Mouse (Mus musculus) gastrocnemius, adult 2 months (tissue): Measurements from ENCODE around the gene Krt5. TPM values are rescaled to one million over a fixed set of nuclear protein-coding genes. Genes with fewer than 3 reads are reported as not detected.
"Not testable (repeated sequence)": the region's sequence is repeated elsewhere in the genome, so short reads cannot be mapped to it uniquely, and the experiment has no call there.

Experiments used
- DNase-seq: peaks from one replicate; pipeline ENCODE4 v3.0.0; 2022
- H3K27ac ChIP-seq: fragments of 200-600 bp; 2 replicates; pipeline ENCODE4 v1.8.1; 2022; ENCODE audit warnings: mild to moderate bottlenecking
- H3K4me3 ChIP-seq: fragments of 200-600 bp; 2 replicates; pipeline ENCODE4 v1.8.1; 2022; ENCODE audit warnings: mild to moderate bottlenecking, moderate library complexity
- CTCF ChIP-seq: fragments of 200-600 bp; IDR thresholded peaks from 2 replicates; pipeline ENCODE4 v1.8.1; 2022; ENCODE audit warnings: antibody characterized with exemption, mild to moderate bottlenecking, moderate library complexity
- intact Hi-C: fragments of 180-260 bp; cut with DNase I; formaldehyde crosslinking; loops from one replicate; pipeline ENCODE4 v1.15.1; 2025
- microRNA-seq: library from miRNA; unstranded; fragments of <30 nt; microRNA quantifications from one replicate; pipeline ENCODE4 v1.2.0, GENCODE M21; 2021
- total RNA-seq, 2 experiments: library from RNA; stranded (reverse); gene quantifications; 2 replicates each; pipeline ENCODE4 v1.2.3; 2021

Krt5 gene
- total RNA-seq, 2 experiments from 2014 or later: not detected

DNA sequence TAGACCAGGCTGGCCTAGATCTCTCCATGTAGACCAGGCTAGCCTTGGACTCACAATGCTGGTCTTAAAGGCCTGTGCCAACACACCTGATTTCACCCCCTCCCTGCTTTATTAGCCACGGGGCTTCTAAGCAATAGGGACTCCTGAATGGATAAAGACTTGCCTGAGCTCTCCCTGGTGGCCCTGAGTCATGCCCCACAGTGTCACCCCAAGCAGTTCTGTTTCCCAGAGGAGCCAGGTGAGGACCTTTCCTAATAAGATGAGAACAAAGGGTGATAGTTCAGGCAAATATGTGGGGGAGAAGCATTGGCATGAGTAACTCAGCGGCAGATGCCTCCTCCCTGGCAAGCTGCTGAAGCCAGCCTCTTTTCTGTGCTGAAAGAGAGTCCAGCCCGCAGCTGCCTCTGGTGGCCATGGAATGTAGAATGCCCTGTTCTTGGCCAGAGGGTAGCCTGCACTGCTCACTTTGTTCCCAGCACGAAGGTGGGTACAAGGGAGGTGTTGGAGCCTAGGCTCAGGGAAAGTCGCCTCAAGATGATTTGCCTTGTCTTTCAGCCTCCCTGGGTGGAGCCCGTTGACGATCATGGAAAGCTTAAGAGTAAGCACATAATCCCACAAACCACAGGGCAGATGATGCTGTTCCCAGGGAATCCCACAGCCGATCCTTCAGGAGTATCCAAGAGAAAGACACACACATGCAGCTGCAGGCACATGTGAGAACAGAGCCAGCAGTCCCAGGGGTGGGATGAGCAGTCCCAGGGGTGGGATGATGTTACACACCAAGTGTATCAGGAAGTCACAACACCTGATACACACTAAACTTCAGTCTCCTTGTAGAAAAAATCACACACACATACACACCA, 15.1 kb downstream of the Krt5 start:
- DNase-seq: no peak
- TF ChIP-seq CTCF: no peak
- intact Hi-C loops: no loop called here
- Histone ChIP-seq H3K27ac (no peak overlapping the region), H3K4me3 (no peak overlapping the region)

- Histone ChIP-seq H3K27ac (no peak within 1 kb of the TSS), H3K4me3 (no peak within 1 kb of the TSS)
- intact Hi-C loops: no loop called here
- TF ChIP-seq CTCF: no peak
- no peak for DNase-seq
Measured at GRCm38 (mm10) chr15:101694207-101694606, 18.5 kb downstream of the Krt5 start, which contains the start of gene Krt6a. Krt6a (minus strand) TSS chr15:101694307.

GRCm38 (mm10) chr15:101690460-101690859, 22.2 kb downstream of the Krt5 start:
- H3K27ac ChIP-seq, DNase-seq, intact Hi-C loops, H3K4me3 ChIP-seq: not testable (repeated sequence)

GRCm38 (mm10) chr15:101688161-101688560, 24.5 kb downstream of the Krt5 start:
- intact Hi-C loops: no loop called here
- Histone ChIP-seq H3K27ac (no peak overlapping the region), H3K4me3 (no peak overlapping the region)
- no peak for TF ChIP-seq CTCF
- no peak for DNase-seq

DNA sequence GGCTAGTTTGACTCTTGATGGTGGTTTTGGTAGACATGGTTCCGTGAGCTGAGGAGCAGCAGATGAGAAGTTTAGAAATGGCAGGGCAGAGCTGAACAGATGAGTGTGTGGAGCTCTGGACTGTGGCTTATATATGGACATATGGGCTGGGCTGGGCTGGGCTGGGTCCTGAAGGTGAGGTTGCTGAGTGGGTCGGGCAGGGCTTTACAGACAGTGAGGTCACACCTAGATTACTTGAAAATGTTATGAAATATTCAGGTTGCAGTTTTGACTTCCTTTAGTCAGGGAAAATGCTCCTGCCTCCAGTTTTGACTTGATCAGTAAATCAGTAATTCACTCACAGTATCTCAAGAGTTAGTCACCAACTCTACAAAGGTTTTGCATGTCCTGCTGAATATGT, 32.5 kb downstream of the Krt5 start, which contains the start of gene Krt6b:
Krt6b (minus strand) TSS at position 101 of the 400 bp plus-strand sequence.
- no peak for DNase-seq
- H3K4me3 ChIP-seq: no peak within 1 kb of the TSS
- no peak within 1 kb of the TSS for H3K27ac ChIP-seq
- no peak for TF ChIP-seq CTCF
- intact Hi-C loops: no loop called here

GRCm38 (mm10) chr15:101675978-101676377, 36.7 kb downstream of the Krt5 start:
- no peak for DNase-seq
- intact Hi-C loops: no loop called here
- no peak overlapping the region for H3K27ac ChIP-seq
- TF ChIP-seq CTCF: no peak
- H3K4me3 ChIP-seq: no peak overlapping the region

Small RNAs within 50 kb of the gene (microRNA-seq; reads per million reads assigned to microRNA genes)
- gene Gm44323: not detected
- gene Gm44342: not detected
- not detected for gene Gm44383

Other genes with a start within 250 kb of the Krt5 start
- not detected for gene Krt81, start 249.1 kb downstream of the Krt5 start, total RNA-seq
- not detected for gene Krt86, start 239.4 kb downstream of the Krt5 start, total RNA-seq
- not detected for gene Krt83, start 221.4 kb downstream of the Krt5 start, total RNA-seq
- not detected for gene Gm49425, start 195.6 kb downstream of the Krt5 start, total RNA-seq
- not detected for gene Krt84, start 180.1 kb downstream of the Krt5 start, total RNA-seq
- not detected for gene Krt82, start 162.2 kb downstream of the Krt5 start, total RNA-seq
- not detected for gene Krt90, start 149.9 kb downstream of the Krt5 start, total RNA-seq
- not detected for gene Krt75, start 139.0 kb downstream of the Krt5 start, total RNA-seq
- gene Gm5414, start 84.7 kb downstream of the Krt5 start, total RNA-seq: not detected
- gene Gm5478, start 65.5 kb downstream of the Krt5 start, total RNA-seq: not detected
- not detected for gene Krt6b, start 32.6 kb downstream of the Krt5 start, total RNA-seq
- not detected for gene Krt6a, start 18.6 kb downstream of the Krt5 start, total RNA-seq
- gene Krt71, start 30.2 kb upstream of the Krt5 start, total RNA-seq: not detected
- not detected for gene Krt72, start 73.6 kb upstream of the Krt5 start, total RNA-seq
- not detected for gene Krt73, start 89.4 kb upstream of the Krt5 start, total RNA-seq
- gene Krt2, start 105.3 kb upstream of the Krt5 start, total RNA-seq: not detected
- not detected for gene Krt1, start 137.9 kb upstream of the Krt5 start, total RNA-seq
- not detected for gene Krt77, start 156.8 kb upstream of the Krt5 start, total RNA-seq
- gene Krt76, start 180.0 kb upstream of the Krt5 start, total RNA-seq: not detected
- not detected for gene Krt4, start 211.8 kb upstream of the Krt5 start, total RNA-seq
- gene Krt79, start 227.4 kb upstream of the Krt5 start, total RNA-seq: not detected
- not detected for gene Krt78, start 241.4 kb upstream of the Krt5 start, total RNA-seq